Mouse (Mus musculus) retina, postnatal 7 days (tissue): ENCODE results near the gene Myo1b.

Experiments
- DNase-seq: peaks from one replicate; pipeline ENCODE4 v3.0.0-alpha.2; 2012; ENCODE audit warnings: low read depth, low spot score

The Myo1b gene

GRCm38 (mm10) chr1:51734721-51735120 lies 181.2 kb downstream of the Myo1b start:
- DNase-seq: no peak

- no peak for DNase-seq
Observed at GRCm38 (mm10) chr1:51729407-51729806, 186.5 kb downstream of the Myo1b start.

GRCm38 (mm10) chr1:51728816-51729215 lies 187.1 kb downstream of the Myo1b start:
- DNase-seq: no peak

GRCm38 (mm10) chr1:51719897-51720673 lies 195.8 kb downstream of the Myo1b start:
- DNase-seq: no peak

GRCm38 (mm10) chr1:51710831-51711230 lies 205.0 kb downstream of the Myo1b start:
- no peak for DNase-seq

- DNase-seq: no peak
Observed at GRCm38 (mm10) chr1:51706106-51706505, 209.8 kb downstream of the Myo1b start.

GRCm38 (mm10) chr1:51704610-51705009 lies 211.3 kb downstream of the Myo1b start:
- no peak for DNase-seq
